8 mouse cellular contexts compared by ENCODE assay signal in genomic region chr4:119004613-119005339, GRCm38 (mm10). TPM values are rescaled to one million over a fixed set of nuclear protein-coding genes. Genes with fewer than 3 reads are reported as not detected.
A peak's percentile ranks its signal among the peaks of the same experiment; 100 is the strongest.
DNase-seq lines count a peak whose midpoint lies in the region; ATAC-seq lines count a peak whose summit lies in the region.

No protein-coding gene starts in this region.

- H3K9me3 ChIP-seq in intestine, embryonic 15.5 days, result no peaks in the 10 kb centered on the region

- ATAC-seq in intestine, embryonic 15.5 days, result peak; percentile 73

- no peak overlapping the region for H3K4me2 ChIP-seq in intestine, embryonic 15.5 days (replicated peaks)

- DNase-seq in R1 (ENCODE audit: low read depth, low spot score), result peak; percentile 82
- DNase-seq in cerebellum, postnatal 14 days, result peak; percentile 95 to 97
- DNase-seq in gastrocnemius, adult 8-10 months (ENCODE audit: low spot score in 2 of 2), result peak; percentile 61 to 63
- peak; percentile 86 to 94 for DNase-seq in left cerebral cortex, postnatal 14 days (ENCODE audit: low spot score in 2 of 2)
- peak; percentile 88 for DNase-seq in mesoderm, embryonic 11.5 days (ENCODE audit: low read depth, low spot score)
- peak; percentile 83 for DNase-seq in right cerebral cortex, postnatal 25 days
- peak; percentile 90 for DNase-seq in urinary bladder, postnatal 25 days (ENCODE audit: low spot score)

- no peaks in the 10 kb centered on the region for H3K36me3 ChIP-seq in intestine, embryonic 15.5 days

- no peak overlapping the region for H3K9ac ChIP-seq in intestine, embryonic 15.5 days

- H3K4me3 ChIP-seq in intestine, embryonic 15.5 days (replicated peaks), result no peak overlapping the region

- no peaks in the 10 kb centered on the region for H3K27me3 ChIP-seq in intestine, embryonic 15.5 days (replicated peaks)

- H3K27ac ChIP-seq in intestine, embryonic 15.5 days, result no peak overlapping the region

- intact Hi-C loops in left cerebral cortex, postnatal 14 days (cut with DNase I), result loop anchor here (1.0 to 2.0 kb wide), 2 partner anchors 163 to 200 kb away; no protein-coding TSS in a partner anchor

- H3K4me1 ChIP-seq in intestine, embryonic 15.5 days (replicated peaks), result 0 out of 2 replicates have a peak, but pooled peaks cover 2% of the 10 kb centered on the region

- WGBS in intestine, embryonic 15.5 days, result 46% methylated on average over 7 of the region's 7 CpGs

RNA-seq across cellular contexts. Expression of gene Lao1, which starts 43.4 kb away (rescaled TPM):
- under 1 TPM; 0.17 to 0.24 (median 0.22) TPM for total RNA-seq in gastrocnemius, adult 8-10 months (2022)
- polyA plus RNA-seq in intestine, embryonic 15.5 days (2015; fragmentation: Nextera tagmentation; extraction: Ambion mirVana), result not detected in 2 replicates
- under 1 TPM; 0.32 to 0.33 TPM for total RNA-seq in left cerebral cortex, postnatal 14 days (2021)
